Mouse (Mus musculus): ENCODE measurements around the gene Bend3.

Bend3 gene

GRCm38 (mm10) chr10:43478751-43479435, at the start of gene Bend3:
Bend3 (plus strand) TSS chr10:43478831.
- DNase-seq, result peak; percentile 54

GRCm38 (mm10) chr10:43430606-43431005, 48.0 kb upstream of the Bend3 start:
- no peak for DNase-seq

GRCm38 (mm10) chr10:43434326-43434725, 44.3 kb upstream of the Bend3 start:
- DNase-seq, result no peak

GRCm38 (mm10) chr10:43435757-43436156, 42.9 kb upstream of the Bend3 start:
- DNase-seq, result no peak

- no peak for DNase-seq
Observed at GRCm38 (mm10) chr10:43439492-43439941, 39.1 kb upstream of the Bend3 start.

GRCm38 (mm10) chr10:43440050-43440449, 38.6 kb upstream of the Bend3 start:
- DNase-seq, result no peak

- no peak for DNase-seq
Observed at GRCm38 (mm10) chr10:43440981-43441740, 37.5 kb upstream of the Bend3 start.

GRCm38 (mm10) chr10:43448656-43449055, 30.0 kb upstream of the Bend3 start:
- DNase-seq, result no peak

- peak; percentile 77 for DNase-seq
Observed at GRCm38 (mm10) chr10:43451848-43452662, 26.6 kb upstream of the Bend3 start.

GRCm38 (mm10) chr10:43452663-43452996, 26.0 kb upstream of the Bend3 start:
- DNase-seq, result no peak

GRCm38 (mm10) chr10:43454219-43454618, 24.4 kb upstream of the Bend3 start:
- DNase-seq, result no peak

GRCm38 (mm10) chr10:43454671-43455070, 24.0 kb upstream of the Bend3 start:
- DNase-seq, result no peak

GRCm38 (mm10) chr10:43462821-43463220, 15.8 kb upstream of the Bend3 start:
- DNase-seq, result no peak

GRCm38 (mm10) chr10:43463227-43463626, 15.4 kb upstream of the Bend3 start:
- no peak for DNase-seq

- no peak for DNase-seq
Observed at GRCm38 (mm10) chr10:43466223-43466622, 12.4 kb upstream of the Bend3 start.

- DNase-seq, result no peak
Observed at GRCm38 (mm10) chr10:43467659-43468058, 11.0 kb upstream of the Bend3 start.

- DNase-seq, result no peak
Observed at GRCm38 (mm10) chr10:43468293-43468692, 10.3 kb upstream of the Bend3 start.

GRCm38 (mm10) chr10:43475376-43475775, 3.3 kb upstream of the Bend3 start:
- DNase-seq, result no peak

GRCm38 (mm10) chr10:43477459-43477858, 1.2 kb upstream of the Bend3 start:
- DNase-seq, result no peak

- DNase-seq, result peak; percentile 38
Observed at GRCm38 (mm10) chr10:43477865-43478681, 558 bp upstream of the Bend3 start.

GRCm38 (mm10) chr10:43479436-43480157, 966 bp downstream of the Bend3 start:
- DNase-seq, result peak; percentile 89
